Mouse (Mus musculus) testis, adult 2 months (tissue): ENCODE measurements around the gene Ly6g6e. TPM values are rescaled to one million over a fixed set of nuclear protein-coding genes. Genes with fewer than 3 reads are reported as not detected.

Source experiments
- H3K27ac ChIP-seq: fragments of 200-500 bp; 2 replicates; pipeline ENCODE4 v1.5.1; 2012; ENCODE audit warnings: low read depth, low read length; ENCODE audit not compliant: control insufficient read depth, insufficient read depth
- H3K27me3 ChIP-seq: fragments of 200-500 bp; 2 replicates; pipeline ENCODE4 v1.6.1; 2012; ENCODE audit warnings: mild to moderate bottlenecking, low read length, moderate library complexity; ENCODE audit not compliant: control insufficient read depth, insufficient read depth
- H3K36me3 ChIP-seq: fragments of 200-500 bp; 2 replicates; pipeline ENCODE4 v1.6.1; 2012; ENCODE audit warnings: mild to moderate bottlenecking, low read length; ENCODE audit not compliant: control insufficient read depth, insufficient read depth
- H3K4me1 ChIP-seq: fragments of 200-500 bp; 2 replicates; pipeline ENCODE4 v1.6.1; 2012; ENCODE audit warnings: low read length; ENCODE audit not compliant: control insufficient read depth, insufficient read depth
- H3K4me3 ChIP-seq: fragments of 200-500 bp; 2 replicates; pipeline ENCODE4 v1.5.1; 2012; ENCODE audit warnings: low read depth, mild to moderate bottlenecking, low read length, moderate library complexity, mixed read lengths; ENCODE audit not compliant: control insufficient read depth
- CTCF ChIP-seq: fragments of 200-500 bp; IDR thresholded peaks from 2 replicates; pipeline ENCODE4 v1.5.1; 2012; ENCODE audit warnings: low read depth, mild to moderate bottlenecking, inconsistent platforms, low read length, moderate library complexity; ENCODE audit not compliant: control insufficient read depth, insufficient read depth, insufficient replicate concordance
- POLR2A ChIP-seq: fragments of 200-500 bp; IDR thresholded peaks from 2 replicates; pipeline ENCODE4 v1.6.1; 2012; ENCODE audit warnings: low read depth, mild to moderate bottlenecking, inconsistent platforms, low read length, moderate library complexity; ENCODE audit not compliant: control insufficient read depth
- polyA plus RNA-seq: library from polyadenylated mRNA; depleted of rRNA; stranded (reverse); fragments of >200 nt; gene quantifications from 2 replicates; pipeline ENCODE4 v1.2.3, GENCODE M21; 2012; rRNA removed

Gene Ly6g6e
- polyA plus RNA-seq, 1 experiment: 0.78 TPM

DNA sequence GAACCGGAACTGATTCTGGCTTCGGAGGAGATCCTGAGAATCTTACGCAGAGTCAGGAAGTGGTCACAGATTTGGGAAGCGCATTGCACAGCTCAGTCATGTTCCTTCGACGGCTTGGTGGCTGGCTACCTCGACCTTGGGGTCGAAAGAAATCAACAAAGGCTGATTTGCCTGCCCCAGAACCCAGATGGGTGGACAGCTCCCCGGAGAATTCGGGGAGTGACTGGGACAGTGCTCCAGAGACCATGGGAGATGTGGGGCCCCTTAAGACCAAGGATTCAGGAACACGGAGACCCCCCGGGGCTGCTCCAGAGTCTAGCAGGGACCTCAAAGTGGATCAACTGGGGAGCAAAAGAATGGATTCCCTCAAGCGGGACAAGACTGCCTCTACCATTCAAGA is 50.3 kb downstream of the Ly6g6e start:
- Histone ChIP-seq H3K36me3 (no peaks in the 10 kb centered on the region; the same call in 1 of the 2 replicates), H3K4me3 (peak overlapping the region; percentile 88), H3K4me1 (peaks cover 20% of the 10 kb centered on the region), H3K27ac (no peak overlapping the region; the same call in 1 of the 2 replicates), H3K27me3 (no peaks in the 10 kb centered on the region)
- TF ChIP-seq POLR2A: no peak
- no peak for TF ChIP-seq CTCF

Other genes with a start within 250 kb of the Ly6g6e start
- gene Stk19, start 240.0 kb upstream of the Ly6g6e start, polyA plus RNA-seq: 41.3 and 46.3 TPM in 2 replicates
- 51.3 and 61.0 TPM in 2 replicates for gene Dxo, start 239.9 kb upstream of the Ly6g6e start, polyA plus RNA-seq
- gene Skiv2l, start 226.7 kb upstream of the Ly6g6e start, polyA plus RNA-seq: 137 and 142 TPM in 2 replicates
- gene Nelfe, start 226.5 kb upstream of the Ly6g6e start, polyA plus RNA-seq: 173 and 180 TPM in 2 replicates
- 1.1 and 1.2 TPM in 2 replicates for gene Cfb, start 214.4 kb upstream of the Ly6g6e start, polyA plus RNA-seq
- gene Zbtb12, start 197.4 kb upstream of the Ly6g6e start, polyA plus RNA-seq: 4.0 and 4.7 TPM in 2 replicates
- gene Gm20547, start 194.9 kb upstream of the Ly6g6e start, polyA plus RNA-seq: not detected in 2 replicates
- gene C2, start 178.6 kb upstream of the Ly6g6e start, polyA plus RNA-seq: 14.8 and 15.3 TPM in 2 replicates
- 344 and 384 TPM in 2 replicates for gene Ehmt2, start 178.4 kb upstream of the Ly6g6e start, polyA plus RNA-seq
- 0.52 and 2.2 TPM in 2 replicates for gene Slc44a4, start 162.4 kb upstream of the Ly6g6e start, polyA plus RNA-seq
- 4.1 and 7.9 TPM in 2 replicates for gene Neu1, start 145.6 kb upstream of the Ly6g6e start, polyA plus RNA-seq
- gene Hspa1b, start 117.7 kb upstream of the Ly6g6e start, polyA plus RNA-seq: 2.6 and 5.2 TPM in 2 replicates
- gene Gm20481, start 107.0 kb upstream of the Ly6g6e start, polyA plus RNA-seq: not detected in 2 replicates
- 4.4 and 5.5 TPM in 2 replicates for gene Hspa1a, start 104.7 kb upstream of the Ly6g6e start, polyA plus RNA-seq
- 718 and 731 TPM in 2 replicates for gene Hspa1l, start 104.2 kb upstream of the Ly6g6e start, polyA plus RNA-seq
- gene Lsm2, start 95.0 kb upstream of the Ly6g6e start, polyA plus RNA-seq: 480 and 579 TPM in 2 replicates
- 261 and 309 TPM in 2 replicates for gene Vars, start 75.9 kb upstream of the Ly6g6e start, polyA plus RNA-seq
- gene Vwa7, start 60.3 kb upstream of the Ly6g6e start, polyA plus RNA-seq: 0.65 and 0.84 TPM in 2 replicates
- gene Sapcd1, start 48.9 kb upstream of the Ly6g6e start, polyA plus RNA-seq: 3.5 and 3.8 TPM in 2 replicates
- 19.3 and 20.4 TPM in 2 replicates for gene Msh5, start 30.2 kb upstream of the Ly6g6e start, polyA plus RNA-seq
- 24.1 and 24.8 TPM in 2 replicates for gene Clic1, start 26.9 kb upstream of the Ly6g6e start, polyA plus RNA-seq
- 11.1 and 14.4 TPM in 2 replicates for gene Ddah2, start 17.9 kb upstream of the Ly6g6e start, polyA plus RNA-seq
- gene Ly6g6c, start 11.5 kb upstream of the Ly6g6e start, polyA plus RNA-seq: 117 and 146 TPM in 2 replicates
- 3.4 and 3.7 TPM in 2 replicates for gene Mpig6b, start 10.7 kb upstream of the Ly6g6e start, polyA plus RNA-seq
- 0.85 and 0.99 TPM in 2 replicates for gene Ly6g6d, start 1.2 kb downstream of the Ly6g6e start, polyA plus RNA-seq
- 1.1 and 1.2 TPM in 2 replicates for gene Ly6g6f, start 8.7 kb downstream of the Ly6g6e start, polyA plus RNA-seq
- gene Abhd16a, start 12.4 kb downstream of the Ly6g6e start, polyA plus RNA-seq: 121 and 141 TPM in 2 replicates
- 0.54 TPM in 1 of 2 replicates, not detected in the other for gene Ly6g5c, start 31.4 kb downstream of the Ly6g6e start, polyA plus RNA-seq
- gene Ly6g5b, start 38.5 kb downstream of the Ly6g6e start, polyA plus RNA-seq: 2.9 and 3.1 TPM in 2 replicates
- gene Gpank1, start 44.6 kb downstream of the Ly6g6e start, polyA plus RNA-seq: 70.0 and 73.6 TPM in 2 replicates
- gene Csnk2b, start 45.2 kb downstream of the Ly6g6e start, polyA plus RNA-seq: 3,095 and 3,228 TPM in 2 replicates
- gene D17H6S53E, start 49.5 kb downstream of the Ly6g6e start, polyA plus RNA-seq: 0.91 and 2.5 TPM in 2 replicates
- gene Apom, start 55.1 kb downstream of the Ly6g6e start, polyA plus RNA-seq: 0.41 and 0.48 TPM in 2 replicates
- gene Bag6, start 58.3 kb downstream of the Ly6g6e start, polyA plus RNA-seq: 709 and 791 TPM in 2 replicates
- 515 and 563 TPM in 2 replicates for gene Prrc2a, start 88.0 kb downstream of the Ly6g6e start, polyA plus RNA-seq
- gene Aif1, start 99.2 kb downstream of the Ly6g6e start, polyA plus RNA-seq: 435 and 444 TPM in 2 replicates
- 0.65 and 1.3 TPM in 2 replicates for gene Lst1, start 111.5 kb downstream of the Ly6g6e start, polyA plus RNA-seq
- 0.86 and 0.87 TPM in 2 replicates for gene Ltb, start 117.5 kb downstream of the Ly6g6e start, polyA plus RNA-seq
- 0.07 TPM in 1 of 2 replicates, not detected in the other for gene Tnf, start 125.1 kb downstream of the Ly6g6e start, polyA plus RNA-seq
- gene Lta, start 128.4 kb downstream of the Ly6g6e start, polyA plus RNA-seq: 0.07 TPM in 1 of 2 replicates, not detected in the other
- gene Gm16181, start 143.9 kb downstream of the Ly6g6e start, polyA plus RNA-seq: not detected in 2 replicates
- gene Atp6v1g2, start 156.8 kb downstream of the Ly6g6e start, polyA plus RNA-seq: 10.4 and 11.7 TPM in 2 replicates
- gene Nfkbil1, start 158.9 kb downstream of the Ly6g6e start, polyA plus RNA-seq: 27.9 and 30.2 TPM in 2 replicates
- 125 and 129 TPM in 2 replicates for gene Ddx39b, start 164.8 kb downstream of the Ly6g6e start, polyA plus RNA-seq
- gene H2-D1, start 185.8 kb downstream of the Ly6g6e start, polyA plus RNA-seq: 29.6 and 31.4 TPM in 2 replicates
- gene H2-Q1, start 243.5 kb downstream of the Ly6g6e start, polyA plus RNA-seq: not detected in 2 replicates